Mouse (Mus musculus) cerebellum, adult 9-11 months (tissue): ENCODE results near the gene Cptp.

Experiments used
- DNase-seq: peaks from one replicate; pipeline ENCODE4 v3.0.0; 2022

The Cptp gene

GRCm38 (mm10) chr4:155886330-155886729 is 17.1 kb upstream of the Cptp start:
- no peak for DNase-seq

GRCm38 (mm10) chr4:155883587-155883986 is 14.3 kb upstream of the Cptp start:
- DNase-seq: no peak

GRCm38 (mm10) chr4:155871404-155871803 is 2.2 kb upstream of the Cptp start:
- no peak for DNase-seq

GRCm38 (mm10) chr4:155868614-155869298 is 484 bp downstream of the Cptp start:
- no peak for DNase-seq

GRCm38 (mm10) chr4:155863001-155863400 is 6.2 kb downstream of the Cptp start, which contains the start of gene Tas1r3:
Tas1r3 (minus strand) TSS chr4:155863362.
- DNase-seq: peak; percentile 14

- peak; percentile 7 for DNase-seq
Measured at GRCm38 (mm10) chr4:155861787-155862186, 7.5 kb downstream of the Cptp start.

GRCm38 (mm10) chr4:155859318-155859717 is 9.9 kb downstream of the Cptp start:
- DNase-seq: peak; percentile 13

- DNase-seq: peak; percentile 3
Measured at GRCm38 (mm10) chr4:155856881-155857280, 12.4 kb downstream of the Cptp start.

GRCm38 (mm10) chr4:155856071-155856470 is 13.2 kb downstream of the Cptp start:
- peak; percentile 61 for DNase-seq

GRCm38 (mm10) chr4:155854991-155855390 is 14.2 kb downstream of the Cptp start:
- DNase-seq: peak; percentile 34

- no peak for DNase-seq
Measured at GRCm38 (mm10) chr4:155853421-155853820, 15.8 kb downstream of the Cptp start.

- peak; percentile 76 for DNase-seq
Measured at GRCm38 (mm10) chr4:155851951-155852411, 17.3 kb downstream of the Cptp start.

- DNase-seq: peak; percentile 21
Measured at GRCm38 (mm10) chr4:155851368-155851767, 17.9 kb downstream of the Cptp start.

- peak; percentile 28 for DNase-seq
Measured at GRCm38 (mm10) chr4:155849792-155850451, 19.3 kb downstream of the Cptp start.

GRCm38 (mm10) chr4:155849391-155849790 is 19.8 kb downstream of the Cptp start:
- DNase-seq: no peak

- peak; percentile 50 for DNase-seq
Measured at GRCm38 (mm10) chr4:155848434-155849095, 20.7 kb downstream of the Cptp start.

GRCm38 (mm10) chr4:155847591-155848352 is 21.5 kb downstream of the Cptp start:
- DNase-seq: peak; percentile 77

GRCm38 (mm10) chr4:155846871-155847578 is 22.2 kb downstream of the Cptp start, which contains the start of gene Dvl1:
Dvl1 (plus strand) TSS chr4:155847402.
- peak; percentile 91 for DNase-seq

GRCm38 (mm10) chr4:155843231-155843630 is 26.0 kb downstream of the Cptp start:
- no peak for DNase-seq

- peak; percentile 67 for DNase-seq
Measured at GRCm38 (mm10) chr4:155841651-155842270, 27.5 kb downstream of the Cptp start.

- peak; percentile 61 for DNase-seq
Measured at GRCm38 (mm10) chr4:155841003-155841454, 28.2 kb downstream of the Cptp start.
